9 mouse cellular contexts compared by ENCODE assay signal in genomic region chr9:56851778-56852177, GRCm38 (mm10). TPM values are rescaled to one million over a fixed set of nuclear protein-coding genes. Genes with fewer than 3 reads are reported as not detected.
A peak's percentile ranks its signal among the peaks of the same experiment; 100 is the strongest.
DNase-seq lines count a peak whose midpoint lies in the region; ATAC-seq and TF ChIP-seq lines count a peak whose summit lies in the region.
"Had no signal": no experiment of that assay in that cellular context is flagged by ENCODE, and none has a peak within 500 bp of the region (broad histone marks: within the 10 kb centered on the region; RNA-seq: fewer than 3 reads in every experiment).

No protein-coding gene starts in this region.

- peaks cover 33 to 35% of the 10 kb centered on the region in 2 experiments for H3K4me1 ChIP-seq in heart, embryonic 14.5 days (ENCODE audit: control insufficient read depth in 2 of 2, insufficient read depth in 2 of 2, low read length in 2 of 2)
- peaks cover 3% of the 10 kb centered on the region; the same call in 1 of the 2 replicates for H3K4me1 ChIP-seq in lung, postnatal 0 days (ENCODE audit: insufficient read depth, low read depth, low read length)

- WGBS in heart, embryonic 14.5 days: 4% methylated on average over 11 of the region's 11 CpGs
- 15% methylated on average over 11 of the region's 11 CpGs for WGBS in lung, postnatal 0 days

- peak overlapping the region; percentile 44 for H3K4me2 ChIP-seq in heart, embryonic 14.5 days (ENCODE audit: low read length)
- no peak overlapping the region for H3K4me2 ChIP-seq in lung, postnatal 0 days (replicated peaks; ENCODE audit: low read depth, low read length)
- H3K4me2 ChIP-seq: midbrain, embryonic 12.5 days had no signal

- no peak overlapping the region for H3K4me3 ChIP-seq in heart, embryonic 14.5 days (ENCODE audit: control insufficient read depth in 1 of 2, insufficient read depth in 1 of 2, low read depth in 1 of 2, low read length in 2 of 2)
- no peak overlapping the region for H3K4me3 ChIP-seq in lung, postnatal 0 days (ENCODE audit: low read depth, low read length)
- H3K4me3 ChIP-seq: midbrain, embryonic 12.5 days had no signal

- no peaks in the 10 kb centered on the region for H3K36me3 ChIP-seq in heart, embryonic 14.5 days (ENCODE audit: control insufficient read depth, insufficient read depth, low read length)
- H3K36me3 ChIP-seq in lung, postnatal 0 days (ENCODE audit: insufficient read depth, low read length): no peaks in the 10 kb centered on the region
- H3K36me3 ChIP-seq: midbrain, embryonic 12.5 days had no signal

- TF ChIP-seq EP300 in lung, postnatal 0 days (IDR thresholded peaks at IDR 0.05): no peak

- no peak for TF ChIP-seq CTCF in brain, embryonic 14.5 days (IDR thresholded peaks at IDR 0.05; ENCODE audit: borderline replicate concordance, extremely low read depth, insufficient read depth, insufficient read length)
- no peak for TF ChIP-seq CTCF in lung, postnatal 0 days (IDR thresholded peaks at IDR 0.05)

- H3K9ac ChIP-seq in heart, embryonic 14.5 days (ENCODE audit: low read length): peak overlapping the region; percentile 41
- H3K9ac ChIP-seq in lung, postnatal 0 days (replicated peaks; ENCODE audit: low read depth): no peak overlapping the region
- H3K9ac ChIP-seq: midbrain, embryonic 12.5 days had no signal

- peak; percentile 54 for ATAC-seq in heart, embryonic 14.5 days (ENCODE audit: insufficient number of reproducible peaks, insufficient read depth, low FRiP score, low read depth)
- ATAC-seq in lung, postnatal 0 days: peak; percentile 88

- H3K9me3 ChIP-seq in heart, embryonic 14.5 days (ENCODE audit: control insufficient read depth, low read length): no peaks in the 10 kb centered on the region
- no peaks in the 10 kb centered on the region for H3K9me3 ChIP-seq in lung, postnatal 0 days (ENCODE audit: low read length)
- H3K9me3 ChIP-seq: midbrain, embryonic 12.5 days had no signal

- DNase-seq in 3T3-L1 (ENCODE audit: low read depth, low spot score): peak; percentile 66
- peak; percentile 52 for DNase-seq in brain, embryonic 14.5 days (ENCODE audit: low read depth)
- DNase-seq in lung, postnatal 0 days (ENCODE audit: low spot score): peak; percentile 85
- DNase-seq in cerebellum, postnatal 36 days: no peak
- no peak for DNase-seq in ovary, postnatal 14 days (ENCODE audit: low spot score)
- no peak for DNase-seq in adrenal gland, postnatal 10 days
- no peak for DNase-seq in spleen, postnatal 14 days (ENCODE audit: low spot score in 2 of 2)

- H3K27ac ChIP-seq in heart, embryonic 14.5 days (replicated peaks in 1 of 2; ENCODE audit: control insufficient read depth in 1 of 2, insufficient read depth in 1 of 2, low read depth in 2 of 2, low read length in 2 of 2): peak overlapping the region; percentile 57 to 74
- H3K27ac ChIP-seq in lung, postnatal 0 days (ENCODE audit: low read length): no peak overlapping the region
- H3K27ac ChIP-seq: midbrain, embryonic 12.5 days had no signal

- no peak for TF ChIP-seq POLR2A in brain, embryonic 14.5 days (IDR thresholded peaks at IDR 0.05; ENCODE audit: borderline replicate concordance, extremely low read depth, insufficient read depth, insufficient read length, poor library complexity, severe bottlenecking)

- no peaks in the 10 kb centered on the region for H3K27me3 ChIP-seq in heart, embryonic 14.5 days (ENCODE audit: control insufficient read depth, insufficient read depth, low read length)
- H3K27me3 ChIP-seq in lung, postnatal 0 days (replicated peaks; ENCODE audit: insufficient read depth, low read length): no peaks in the 10 kb centered on the region
- H3K27me3 ChIP-seq: midbrain, embryonic 12.5 days had no signal

RNA-seq across cellular contexts. Expression of gene Odf3l1, which starts 12.7 kb away (rescaled TPM):
- polyA plus RNA-seq in brain, embryonic 14.5 days (2012; rRNA removed): 0.14 and 0.18 TPM in 2 replicates
- 0.50 and 0.72 TPM in 2 replicates for polyA plus RNA-seq in heart, embryonic 14.5 days (2014; fragmentation: Nextera tagmentation; extraction: Ambion mirVana)
- 0.30 TPM in 1 of 2 replicates, not detected in the other for polyA plus RNA-seq in lung, postnatal 0 days (2015; fragmentation: Nextera tagmentation; extraction: Ambion mirVana)
- 1 to 10 TPM; 2.0 to 3.2 TPM for total RNA-seq in adrenal gland, postnatal 10 days (2021)
- polyA plus RNA-seq: midbrain, embryonic 12.5 days had no signal

RNA-seq across cellular contexts. Expression of gene Cspg4, which starts 13.1 kb away (rescaled TPM):
- polyA plus RNA-seq in brain, embryonic 14.5 days (2012; rRNA removed): 4.4 and 8.2 TPM in 2 replicates
- 23.0 and 24.3 TPM in 2 replicates for polyA plus RNA-seq in heart, embryonic 14.5 days (2014; fragmentation: Nextera tagmentation; extraction: Ambion mirVana)
- 9.1 and 10.4 TPM in 2 replicates for polyA plus RNA-seq in lung, postnatal 0 days (2015; fragmentation: Nextera tagmentation; extraction: Ambion mirVana)
- 10 to 100 TPM; 14.8 to 20.7 TPM for total RNA-seq in adrenal gland, postnatal 10 days (2021)

RNA-seq across cellular contexts. Expression of gene Lingo1, which starts 55.5 kb away (rescaled TPM):
- polyA plus RNA-seq in brain, embryonic 14.5 days (2012; rRNA removed): 143 and 205 TPM in 2 replicates
- 1.5 and 1.9 TPM in 2 replicates for polyA plus RNA-seq in heart, embryonic 14.5 days (2014; fragmentation: Nextera tagmentation; extraction: Ambion mirVana)
- 1.3 TPM in 2 replicates for polyA plus RNA-seq in lung, postnatal 0 days (2015; fragmentation: Nextera tagmentation; extraction: Ambion mirVana)
- total RNA-seq in adrenal gland, postnatal 10 days (2021): 1 to 10 TPM; 2.6 to 5.1 TPM

Comparison
In these comparisons a context has a peak if more than half of its experiments do, and no peak if none do; other contexts are left out.
1. DNase-seq: peak in 3T3-L1 (single experiment), brain, embryonic 14.5 days (single experiment) and lung, postnatal 0 days (single experiment); none in cerebellum, postnatal 36 days (0 of 2), ovary, postnatal 14 days (single experiment), adrenal gland, postnatal 10 days (single experiment) and spleen, postnatal 14 days (0 of 2).
2. RNA of gene Lingo1, which starts 55.5 kb away (polyA plus RNA-seq): 143 to 205 TPM in brain, embryonic 14.5 days; 1.5 to 1.9 TPM in heart, embryonic 14.5 days and 1.3 TPM in lung, postnatal 0 days; every median in the first group is over 10 times any median in the second.